Mouse (Mus musculus): ENCODE results near the gene Gm4707. TPM values are rescaled to one million over a fixed set of nuclear protein-coding genes. Genes with fewer than 3 reads are reported as not detected.
A peak's percentile ranks its signal among the peaks of the same experiment; 100 is the strongest.

Gm4707 gene
- polyA plus RNA-seq, 1 experiment from 2014 or later: 0.80 TPM

DNA sequence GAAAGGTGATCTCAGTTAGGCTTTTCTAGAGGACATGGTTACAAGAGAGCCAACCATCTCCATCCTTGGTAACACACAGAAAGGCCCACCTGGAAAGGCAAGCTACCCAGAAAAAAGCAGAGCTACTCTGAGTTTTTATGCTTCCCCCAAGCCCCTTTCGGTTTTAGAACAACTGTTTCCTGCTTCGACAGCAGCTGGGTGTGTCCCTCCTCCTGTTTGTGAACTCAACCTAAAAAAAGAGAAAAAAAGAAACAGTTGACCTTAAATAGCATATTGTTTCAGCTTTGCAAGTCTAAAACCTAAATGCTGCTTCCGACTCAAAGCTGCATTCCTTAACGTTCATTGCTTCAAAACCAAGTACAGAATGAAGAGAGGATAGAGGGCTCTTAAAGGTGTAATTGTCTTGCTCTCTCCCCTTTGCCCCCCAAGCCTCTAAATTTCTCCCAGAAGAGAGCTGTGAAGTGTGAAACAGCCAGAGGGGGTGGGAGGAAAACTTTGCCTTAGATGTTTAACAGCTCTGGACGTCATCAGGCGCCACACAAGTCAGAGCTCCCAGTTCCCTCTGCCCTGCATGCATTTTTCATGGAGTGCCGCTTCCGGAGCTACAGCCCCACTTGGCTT lies 26.6 kb upstream of the Gm4707 start:
- TF ChIP-seq CTCF (IDR thresholded peaks at IDR 0.05; ENCODE audit: low read depth): no peak
- peak overlapping the region; percentile 52; the same call in 1 of the 2 replicates for H3K9ac ChIP-seq (ENCODE audit: low read depth, low read length)
- H3K4me1 ChIP-seq (replicated peaks; ENCODE audit: insufficient read depth, low read length): peaks cover 15% of the 10 kb centered on the region; the same call in 1 of the 2 replicates
- H3K4me2 ChIP-seq (ENCODE audit: low read length): peak overlapping the region; percentile 48
- H3K9me3 ChIP-seq (replicated peaks; ENCODE audit: low read length): no peaks in the 10 kb centered on the region
- DNase-seq (ENCODE audit: low spot score) (peak; percentile 83), ATAC-seq (replicated peaks; ENCODE audit: low FRiP score, low read depth) (no peak)
- 2% methylated on average over 8 of the region's 8 CpGs for WGBS
- H3K27ac ChIP-seq: peak overlapping the region; percentile 93
- H3K36me3 ChIP-seq (ENCODE audit: insufficient read depth, low read length): no peaks in the 10 kb centered on the region
- H3K4me3 ChIP-seq (replicated peaks; ENCODE audit: low read depth, low read length): no peak overlapping the region
- no peaks in the 10 kb centered on the region for H3K27me3 ChIP-seq (ENCODE audit: insufficient read depth, low read length)

DNA sequence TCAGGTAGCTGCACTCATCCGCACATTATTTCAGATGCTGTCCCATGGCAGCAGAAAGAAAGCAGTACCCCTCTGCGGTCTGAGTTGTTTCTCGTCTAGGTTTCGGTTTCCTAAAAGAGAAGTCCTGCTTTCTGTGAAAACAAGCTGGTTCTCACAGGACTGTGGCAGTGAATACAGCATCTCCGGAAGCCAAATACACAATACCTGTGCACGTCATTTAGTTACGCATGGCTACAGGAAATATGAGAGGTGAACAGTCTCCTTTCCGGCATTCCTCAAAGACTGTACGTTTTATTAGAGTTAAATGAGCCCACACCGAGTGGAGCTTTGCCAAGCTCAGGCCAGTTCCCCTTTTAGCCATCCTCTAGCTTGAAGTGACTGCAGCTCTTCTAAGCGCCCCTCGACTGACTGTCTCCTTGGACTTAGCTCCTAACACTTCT lies 26.1 kb upstream of the Gm4707 start:
- H3K4me3 ChIP-seq (replicated peaks; ENCODE audit: low read depth, low read length): 0 out of 2 replicates have a peak overlapping the region, but pooled peaks have one; percentile 0
- 18% methylated on average over 12 of the region's 12 CpGs for WGBS
- no peaks in the 10 kb centered on the region for H3K36me3 ChIP-seq (ENCODE audit: insufficient read depth, low read length)
- TF ChIP-seq CTCF (IDR thresholded peaks at IDR 0.05; ENCODE audit: low read depth): no peak
- DNase-seq (ENCODE audit: low spot score): peak; percentile 66
- ATAC-seq (replicated peaks; ENCODE audit: low FRiP score, low read depth): 0 out of 2 replicates have a peak, but pooled peaks have one; percentile 22
- H3K27me3 ChIP-seq (ENCODE audit: insufficient read depth, low read length): no peaks in the 10 kb centered on the region
- peak overlapping the region; percentile 52; the same call in 1 of the 2 replicates for H3K9ac ChIP-seq (ENCODE audit: low read depth, low read length)
- peaks cover 15% of the 10 kb centered on the region; the same call in 1 of the 2 replicates for H3K4me1 ChIP-seq (replicated peaks; ENCODE audit: insufficient read depth, low read length)
- peak overlapping the region; percentile 48 for H3K4me2 ChIP-seq (ENCODE audit: low read length)
- peak overlapping the region; percentile 93 for H3K27ac ChIP-seq
- no peaks in the 10 kb centered on the region for H3K9me3 ChIP-seq (replicated peaks; ENCODE audit: low read length)

DNA sequence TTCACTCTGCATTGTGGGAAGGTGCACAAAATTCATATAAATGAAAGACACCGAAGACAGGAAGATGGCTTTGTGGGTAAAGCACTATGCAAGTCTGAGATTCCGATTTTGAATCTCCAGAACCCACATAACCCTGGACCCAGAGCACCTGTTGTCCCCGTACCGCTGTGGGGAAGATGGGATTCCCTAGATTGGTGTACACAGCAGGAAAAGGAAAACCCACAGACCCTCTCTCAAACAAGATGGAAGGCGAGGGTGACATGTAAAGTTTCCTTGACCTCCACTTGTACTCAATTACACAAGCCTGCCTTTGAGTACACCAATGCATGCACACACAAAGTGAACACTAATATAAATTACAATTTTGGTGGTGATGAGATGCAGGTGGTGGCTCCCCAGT lies 25.0 kb upstream of the Gm4707 start:
- Histone ChIP-seq H3K27me3 (ENCODE audit: insufficient read depth, low read length) (no peaks in the 10 kb centered on the region), H3K4me2 (ENCODE audit: low read length) (no peak overlapping the region), H3K9me3 (replicated peaks; ENCODE audit: low read length) (no peaks in the 10 kb centered on the region), H3K36me3 (ENCODE audit: insufficient read depth, low read length) (no peaks in the 10 kb centered on the region), H3K9ac (ENCODE audit: low read depth, low read length) (no peak overlapping the region), H3K27ac (0 out of 2 replicates have a peak overlapping the region, but pooled peaks have one; percentile 93), H3K4me1 (replicated peaks; ENCODE audit: insufficient read depth, low read length) (peaks cover 19% of the 10 kb centered on the region; the same call in 1 of the 2 replicates), H3K4me3 (replicated peaks; ENCODE audit: low read depth, low read length) (no peak overlapping the region)
- ATAC-seq (replicated peaks; ENCODE audit: low FRiP score, low read depth) (no peak), DNase-seq (ENCODE audit: low spot score) (no peak)
- 96% methylated on average over 5 of the region's 5 CpGs for WGBS
- TF ChIP-seq CTCF (IDR thresholded peaks at IDR 0.05; ENCODE audit: low read depth): no peak

DNA sequence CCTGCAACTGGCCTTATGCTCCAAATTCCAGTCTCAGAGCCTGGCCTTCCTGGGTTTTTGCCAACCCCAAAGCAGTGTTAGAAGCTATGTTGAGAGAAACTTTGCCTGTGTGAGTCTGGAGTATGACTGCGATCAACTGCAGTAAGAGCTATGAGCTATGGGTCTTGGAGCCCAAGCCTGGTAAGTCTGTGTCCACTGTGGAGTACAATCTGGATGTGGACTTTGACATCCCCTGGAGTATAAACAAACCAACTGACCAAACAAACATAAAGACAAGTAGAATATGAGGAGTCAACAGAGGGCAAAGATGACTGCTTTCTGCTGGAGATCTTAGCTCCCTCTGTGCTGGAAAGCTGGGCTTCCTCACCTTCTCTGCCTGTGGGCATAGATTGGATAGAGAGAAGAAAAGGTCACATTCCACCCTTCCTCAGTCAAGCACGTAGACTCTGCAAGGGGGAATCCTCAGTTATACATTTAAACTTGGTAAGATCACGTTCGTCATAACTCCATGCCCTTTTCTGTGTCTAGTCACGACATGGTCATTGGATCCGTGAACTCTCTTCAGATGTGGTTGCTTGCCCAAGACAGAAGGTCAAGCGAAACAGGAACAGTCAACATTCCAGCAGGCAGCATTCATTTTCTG lies 23.8 kb upstream of the Gm4707 start:
- no peaks in the 10 kb centered on the region for H3K36me3 ChIP-seq (ENCODE audit: insufficient read depth, low read length)
- TF ChIP-seq CTCF (IDR thresholded peaks at IDR 0.05; ENCODE audit: low read depth): no peak
- H3K27me3 ChIP-seq (ENCODE audit: insufficient read depth, low read length): no peaks in the 10 kb centered on the region
- ATAC-seq (replicated peaks; ENCODE audit: low FRiP score, low read depth): peak; percentile 87
- H3K27ac ChIP-seq: peak overlapping the region; percentile 73
- peak; percentile 54 for DNase-seq (ENCODE audit: low spot score)
- no peak overlapping the region for H3K9ac ChIP-seq (ENCODE audit: low read depth, low read length)
- H3K4me2 ChIP-seq (ENCODE audit: low read length): no peak overlapping the region
- WGBS: 60% methylated on average over 7 of the region's 7 CpGs
- H3K9me3 ChIP-seq (replicated peaks; ENCODE audit: low read length): no peaks in the 10 kb centered on the region
- no peak overlapping the region for H3K4me3 ChIP-seq (replicated peaks; ENCODE audit: low read depth, low read length)
- peaks cover 19% of the 10 kb centered on the region; the same call in 1 of the 2 replicates for H3K4me1 ChIP-seq (replicated peaks; ENCODE audit: insufficient read depth, low read length)

DNA sequence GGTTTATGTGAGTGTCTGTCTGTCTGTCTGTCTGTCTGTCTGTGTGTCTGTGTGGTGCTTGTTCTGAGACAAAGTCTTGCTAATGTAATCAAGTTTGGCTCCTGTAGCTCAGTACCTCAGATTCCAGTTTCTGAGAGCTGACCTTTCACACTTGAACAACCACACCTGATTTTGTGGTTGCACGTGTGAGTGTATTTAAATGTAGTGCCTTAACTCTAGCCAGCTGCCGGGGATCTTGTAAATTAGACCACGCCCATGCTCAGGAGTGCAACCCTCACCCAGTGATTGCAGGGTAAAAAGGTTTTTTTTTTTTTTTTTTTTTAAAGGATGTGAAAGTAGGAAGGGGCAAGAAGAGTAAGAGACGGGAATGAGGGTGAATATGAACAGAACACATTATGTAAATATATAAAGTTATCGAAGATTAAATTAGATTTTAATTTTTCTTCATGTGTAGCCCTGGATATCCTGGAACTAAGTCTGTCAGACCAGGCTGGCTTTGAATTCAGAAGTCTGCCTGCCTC lies 19.7 kb upstream of the Gm4707 start:
- H3K27ac ChIP-seq: peak overlapping the region; percentile 47
- H3K4me2 ChIP-seq (ENCODE audit: low read length): no peak overlapping the region
- no peak for TF ChIP-seq CTCF (IDR thresholded peaks at IDR 0.05; ENCODE audit: low read depth)
- DNase-seq (ENCODE audit: low spot score) (no peak), ATAC-seq (replicated peaks; ENCODE audit: low FRiP score, low read depth) (no peak)
- no peak overlapping the region for H3K4me3 ChIP-seq (replicated peaks; ENCODE audit: low read depth, low read length)
- H3K9me3 ChIP-seq (replicated peaks; ENCODE audit: low read length): no peaks in the 10 kb centered on the region
- H3K9ac ChIP-seq (ENCODE audit: low read depth, low read length): no peak overlapping the region
- no peaks in the 10 kb centered on the region for H3K27me3 ChIP-seq (ENCODE audit: insufficient read depth, low read length)
- WGBS: 48% methylated on average over 5 of the region's 5 CpGs
- H3K36me3 ChIP-seq (ENCODE audit: insufficient read depth, low read length): no peaks in the 10 kb centered on the region
- 0 out of 2 replicates have a peak, but pooled peaks cover 4% of the 10 kb centered on the region for H3K4me1 ChIP-seq (replicated peaks; ENCODE audit: insufficient read depth, low read length)

DNA sequence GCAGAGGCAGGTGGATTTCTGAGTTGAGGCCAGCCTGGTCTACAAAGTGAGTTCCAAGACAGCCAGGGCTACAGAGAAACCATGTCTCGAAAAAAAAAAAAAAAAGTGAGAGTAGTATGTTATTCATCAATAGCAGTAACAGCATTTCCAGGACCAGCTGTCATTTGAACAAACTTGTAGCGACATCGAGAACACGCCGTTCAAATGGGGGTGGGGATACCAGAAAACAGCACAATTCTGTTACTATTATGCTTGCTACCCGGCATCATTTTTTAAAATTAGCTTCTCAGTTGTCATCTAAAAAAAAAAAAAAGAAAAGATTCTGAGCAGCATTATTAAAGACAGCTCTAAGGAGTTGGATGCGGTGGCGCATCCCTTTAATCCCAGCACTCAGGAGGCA lies 17.8 kb upstream of the Gm4707 start:
- Histone ChIP-seq H3K9me3 (replicated peaks; ENCODE audit: low read length) (no peaks in the 10 kb centered on the region), H3K4me2 (ENCODE audit: low read length) (no peak overlapping the region), H3K4me3 (replicated peaks; ENCODE audit: low read depth, low read length) (no peak overlapping the region), H3K27ac (no peak overlapping the region), H3K36me3 (ENCODE audit: insufficient read depth, low read length) (no peaks in the 10 kb centered on the region), H3K9ac (ENCODE audit: low read depth, low read length) (no peak overlapping the region), H3K4me1 (replicated peaks; ENCODE audit: insufficient read depth, low read length) (peaks cover 9% of the 10 kb centered on the region; the same call in 1 of the 2 replicates), H3K27me3 (ENCODE audit: insufficient read depth, low read length) (no peaks in the 10 kb centered on the region)
- 96% methylated on average over 8 of the region's 8 CpGs for WGBS
- ATAC-seq (replicated peaks; ENCODE audit: low FRiP score, low read depth) (no peak), DNase-seq (ENCODE audit: low spot score) (no peak)
- TF ChIP-seq CTCF (IDR thresholded peaks at IDR 0.05; ENCODE audit: low read depth): no peak

Data from kidney, postnatal 0 days (tissue).